Mouse (Mus musculus) adipocyte (in vitro differentiated cells): ENCODE results near the gene Glg1.
"Not testable (repeated sequence)": the region's sequence is repeated elsewhere in the genome, so short reads cannot be mapped to it uniquely, and the experiment has no call there.

Experiments used
- DNase-seq: peaks from one replicate; pipeline ENCODE4 v3.0.0-alpha.2; 2016; ENCODE audit warnings: low spot score

The Glg1 gene

GRCm38 (mm10) chr8:111144901-111145459 is 114.0 kb downstream of the Glg1 start:
- not testable (repeated sequence) for DNase-seq

GRCm38 (mm10) chr8:111142521-111142920 is 116.5 kb downstream of the Glg1 start:
- DNase-seq: no peak

DNA sequence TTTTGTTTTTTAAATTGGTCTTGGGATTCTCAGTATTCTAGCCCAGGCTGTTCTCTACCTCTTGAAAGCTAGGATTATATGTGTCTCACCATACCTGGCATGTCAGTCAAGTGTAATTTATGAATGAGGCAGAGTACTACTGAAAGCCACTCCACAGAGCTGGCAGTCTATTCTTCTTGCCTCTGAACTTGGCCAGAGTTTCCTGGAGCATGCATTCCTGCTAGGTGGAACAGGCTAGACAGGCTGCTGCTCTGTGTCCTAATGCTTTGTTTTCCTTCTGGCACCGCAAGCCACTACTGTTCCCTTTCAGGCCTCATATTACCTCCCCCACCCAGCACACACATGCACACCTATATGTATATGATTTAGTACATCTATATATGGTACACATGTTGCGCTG is 128.3 kb downstream of the Glg1 start:
- DNase-seq: no peak

DNA sequence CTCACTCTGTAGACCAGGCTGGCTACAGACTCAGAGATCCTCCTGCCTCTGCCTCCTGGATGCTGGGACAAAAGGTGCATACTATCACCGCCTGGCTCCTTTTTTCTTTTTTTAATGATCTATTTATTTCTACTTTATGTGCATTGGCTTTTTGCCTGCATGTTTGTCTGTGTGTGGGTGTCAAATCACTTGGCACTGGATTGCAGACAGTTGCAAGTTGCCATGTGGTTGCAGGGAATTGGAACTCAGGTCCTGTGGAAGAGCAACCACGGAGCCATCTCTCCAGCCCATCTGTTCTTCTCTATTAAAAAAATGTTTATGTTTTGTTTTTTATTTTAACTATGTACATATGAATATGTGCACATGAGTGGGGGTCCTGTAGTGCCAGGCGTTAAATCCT is 139.5 kb downstream of the Glg1 start:
- no peak for DNase-seq

GRCm38 (mm10) chr8:111114891-111115290 is 144.1 kb downstream of the Glg1 start:
- DNase-seq: no peak
